Mouse (Mus musculus) layer of hippocampus, adult 8-10 months (tissue): ENCODE measurements around the gene U2af2. TPM values are rescaled to one million over a fixed set of nuclear protein-coding genes. Genes with fewer than 3 reads are reported as not detected.

Source experiments
- DNase-seq, 2 experiments: peaks; one replicate each; pipeline ENCODE4 v3.0.0; 2022; ENCODE audit warnings: low spot score in 2 of 2
- total RNA-seq, 4 experiments: library from RNA; stranded (reverse); gene quantifications; 2 replicates each; pipeline ENCODE4 v1.2.4; 2022

Gene U2af2
- total RNA-seq, 4 experiments from 2014 or later = 175 to 196 (median 179) TPM

DNA sequence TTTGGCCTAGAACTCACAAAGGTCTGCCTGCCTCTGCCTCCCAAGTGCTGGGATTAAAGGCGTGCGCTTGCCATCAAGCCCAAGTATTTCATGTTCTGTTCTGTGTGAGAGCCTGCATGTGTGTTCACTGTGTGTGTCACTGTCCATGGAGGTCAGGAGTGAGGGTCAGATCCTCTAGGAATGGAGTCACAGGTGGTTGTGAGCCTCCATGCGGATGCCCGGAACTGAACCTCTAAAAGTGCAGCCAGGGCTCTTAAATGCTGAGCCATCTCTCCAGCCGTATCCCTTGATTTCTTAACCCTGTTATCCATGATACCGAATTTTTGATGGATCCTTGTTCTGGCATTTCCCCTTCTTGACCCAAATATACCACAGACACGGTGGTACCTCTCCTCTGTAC is 24.9 kb upstream of the U2af2 start:
- DNase-seq = no peak

GRCm38 (mm10) chr7:5037467-5037866 is 24.5 kb upstream of the U2af2 start:
- DNase-seq = no peak

GRCm38 (mm10) chr7:5038109-5038732 is 23.7 kb upstream of the U2af2 start, which contains the start of gene Zfp784:
Zfp784 (minus strand) TSS chr7:5038446.
- DNase-seq = peak; percentile 84 to 92

DNA sequence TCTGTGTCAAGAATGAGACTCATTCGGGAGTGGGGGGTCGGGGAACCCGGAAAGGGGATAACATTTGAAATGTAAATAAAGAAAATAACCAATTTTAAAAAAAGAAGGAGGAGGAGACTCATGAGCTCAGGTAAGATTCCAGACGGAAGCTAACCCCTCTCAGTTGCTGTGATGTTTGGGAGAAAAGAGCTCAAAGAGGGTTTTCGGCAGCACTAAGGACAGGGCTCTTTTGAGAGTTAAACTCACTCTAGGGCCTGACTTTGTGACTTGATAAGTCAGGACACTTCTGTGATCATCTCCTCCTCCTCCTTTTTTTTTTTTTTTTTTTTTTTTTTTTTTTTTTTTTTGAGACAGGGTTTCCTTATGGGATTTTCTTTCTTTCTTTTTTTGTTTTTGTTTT is 23.0 kb upstream of the U2af2 start:
- DNase-seq = no peak

DNA sequence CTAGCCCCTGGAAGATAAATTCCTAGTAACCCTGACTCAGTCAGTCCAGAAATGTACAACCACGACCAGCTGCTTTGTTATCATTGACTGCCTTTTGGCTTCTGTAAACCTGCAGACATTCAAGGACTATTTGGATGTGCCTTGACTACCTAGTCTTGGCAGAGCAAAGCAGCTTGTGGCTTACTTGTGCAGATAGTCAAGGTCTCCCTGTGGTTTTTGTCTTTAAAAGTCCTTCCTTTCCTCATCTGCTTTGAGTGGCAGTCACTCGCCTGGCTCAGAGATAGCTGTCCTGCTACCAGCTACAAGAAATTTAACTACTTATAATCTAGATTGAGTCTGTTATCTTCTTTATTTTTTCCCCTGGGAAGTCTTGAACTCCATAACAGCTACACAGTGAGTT is 17.0 kb upstream of the U2af2 start:
- no peak for DNase-seq

GRCm38 (mm10) chr7:5046112-5046511 is 15.8 kb upstream of the U2af2 start:
- DNase-seq = no peak

GRCm38 (mm10) chr7:5047313-5047712 is 14.6 kb upstream of the U2af2 start:
- no peak for DNase-seq

DNA sequence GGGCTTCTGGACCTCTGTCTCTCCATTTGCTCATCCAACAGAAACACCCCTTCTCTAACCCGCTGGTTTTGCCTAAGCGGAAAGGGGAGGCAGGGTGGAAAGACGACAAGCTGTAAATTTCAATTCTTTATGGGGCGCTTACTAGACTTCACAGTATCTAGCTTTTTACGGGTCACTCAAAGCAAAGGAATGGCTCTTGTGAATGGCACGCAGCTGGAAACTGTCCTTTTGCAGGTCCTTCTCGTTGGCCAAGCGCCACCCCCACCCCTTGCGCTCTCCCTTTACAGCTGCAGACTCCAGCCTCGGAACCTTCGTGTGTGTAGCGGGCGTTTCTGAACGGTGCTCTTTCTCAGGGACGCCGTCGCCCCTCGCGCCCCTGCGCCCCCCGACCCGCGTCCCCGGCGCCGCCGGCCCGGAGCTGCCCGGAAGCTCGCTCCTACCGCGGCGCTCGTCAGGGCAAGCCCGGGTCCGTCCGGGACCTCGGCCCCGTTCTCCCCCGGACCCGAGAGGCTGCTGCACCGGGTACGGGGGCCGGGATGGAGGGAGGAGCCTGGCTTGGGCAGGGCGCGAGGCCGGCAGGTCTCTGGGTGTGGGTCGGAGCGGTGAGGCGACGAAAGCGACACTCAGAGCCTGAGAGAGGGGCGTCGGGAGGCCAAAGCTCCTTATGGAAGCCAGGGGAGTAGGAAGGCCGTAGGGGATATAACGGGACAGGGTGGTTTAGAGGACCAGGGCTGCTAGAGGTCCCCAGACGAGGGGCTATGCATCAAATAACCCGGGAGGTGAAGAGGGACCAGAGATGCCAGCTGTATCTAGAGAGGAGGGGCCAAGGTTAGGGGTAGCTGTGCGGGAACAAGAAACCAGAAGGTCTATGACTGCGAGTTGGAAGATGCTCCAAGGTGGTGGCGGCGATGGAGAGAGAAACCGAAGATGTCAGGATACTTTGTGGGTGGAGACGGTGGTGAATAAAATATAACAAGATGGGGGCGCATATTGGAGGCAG is 10.4 kb upstream of the U2af2 start, which contains the start of gene Zfp580:
TSS of gene Zfp580 (plus strand) at position 346 of the 1,000 bp plus-strand sequence.
- peak in 1 of 2 experiments; percentile 73 for DNase-seq

GRCm38 (mm10) chr7:5052438-5052837 is 9.5 kb upstream of the U2af2 start:
- DNase-seq = no peak

DNA sequence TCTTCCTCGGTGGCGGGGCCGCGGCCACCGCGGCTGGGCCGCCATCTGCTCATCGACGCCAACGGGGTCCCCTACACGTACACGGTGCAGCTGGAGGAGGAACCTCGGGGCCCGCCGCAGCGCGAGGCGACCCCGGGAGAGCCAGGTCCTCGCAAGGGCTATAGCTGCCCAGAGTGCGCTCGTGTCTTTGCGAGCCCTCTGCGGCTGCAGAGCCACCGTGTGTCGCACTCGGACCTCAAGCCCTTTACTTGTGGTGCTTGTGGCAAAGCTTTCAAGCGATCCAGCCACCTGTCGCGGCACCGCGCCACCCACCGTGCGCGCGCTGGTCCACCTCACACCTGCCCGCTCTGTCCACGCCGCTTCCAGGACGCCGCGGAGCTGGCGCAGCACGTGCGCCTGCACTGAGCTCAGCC is 9.0 kb upstream of the U2af2 start:
- DNase-seq = no peak

- peak in 1 of 2 experiments; percentile 55 for DNase-seq
Observed at GRCm38 (mm10) chr7:5053456-5054179, 8.3 kb upstream of the U2af2 start.

DNA sequence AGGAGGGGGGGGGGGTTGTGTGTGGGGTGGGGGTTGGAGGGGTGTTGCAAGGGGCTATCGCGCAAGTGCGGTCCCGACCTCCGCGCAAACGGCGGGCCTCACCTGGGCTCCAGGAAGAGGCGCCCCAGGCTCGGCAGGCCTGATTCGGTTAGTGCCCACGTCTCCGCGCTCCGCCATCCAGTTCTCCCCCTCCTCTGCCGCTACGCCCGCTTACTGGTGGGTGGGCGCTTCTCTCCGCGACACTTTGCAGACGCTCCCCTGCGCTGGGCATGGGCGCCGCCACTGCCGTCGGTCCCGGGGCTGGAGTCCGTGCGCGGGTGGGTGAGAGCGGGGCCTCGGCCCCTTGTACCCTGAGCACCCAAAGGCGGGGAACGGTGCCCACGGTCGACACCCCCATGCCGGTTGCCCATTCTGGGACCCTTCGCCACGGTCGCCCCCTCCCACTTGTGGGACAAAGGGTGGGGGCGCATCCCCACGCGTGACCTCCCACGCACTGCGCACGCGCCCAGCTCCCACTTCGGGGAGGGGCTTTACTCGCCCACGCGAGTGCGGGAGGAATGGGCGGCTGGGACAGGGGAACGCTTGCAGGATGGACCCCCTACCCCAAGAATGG is 5.2 kb upstream of the U2af2 start:
- DNase-seq = peak in 1 of 2 experiments; percentile 49

DNA sequence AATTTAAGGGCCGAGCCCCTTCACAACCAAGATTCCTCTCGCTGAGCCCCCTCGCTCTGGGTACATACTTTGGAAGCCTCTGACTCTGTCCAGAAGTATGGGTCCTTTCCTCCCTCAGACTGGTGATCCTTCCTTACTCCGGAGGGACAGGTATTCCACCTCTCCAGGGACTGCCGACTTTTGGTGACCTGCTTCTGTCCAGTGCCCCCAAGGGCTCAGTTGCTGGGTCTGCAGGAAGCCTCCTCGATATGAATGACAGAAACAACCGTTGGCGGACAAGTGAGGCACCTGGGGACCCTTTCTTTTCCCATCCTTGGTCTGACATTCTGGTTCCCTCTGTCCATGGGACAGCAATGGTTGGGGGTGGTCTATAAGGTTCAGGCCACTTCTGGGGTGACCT is 4.6 kb upstream of the U2af2 start:
- no peak for DNase-seq

- DNase-seq = no peak
Observed at GRCm38 (mm10) chr7:5057804-5058203, 4.1 kb upstream of the U2af2 start.

DNA sequence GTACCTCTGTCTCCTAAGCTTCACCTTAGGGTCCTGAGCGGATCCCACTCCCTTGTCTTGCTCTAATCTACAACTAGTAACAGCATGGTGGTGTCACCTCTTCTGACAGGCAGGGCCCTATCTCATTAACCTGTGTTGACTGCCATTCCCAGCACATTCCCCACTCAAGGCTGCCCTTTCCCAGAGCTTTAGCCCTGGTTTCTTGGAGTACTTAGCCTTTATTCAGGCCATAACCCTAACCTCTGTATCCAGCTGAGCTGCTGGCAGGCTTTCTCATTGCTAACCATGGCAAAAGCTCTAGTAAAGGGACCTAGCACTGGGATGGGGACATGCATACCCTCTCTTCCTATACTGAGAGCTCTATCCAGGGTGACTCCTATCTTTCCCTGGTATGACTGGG is 3.3 kb upstream of the U2af2 start:
- DNase-seq = no peak

- DNase-seq = no peak
Observed at GRCm38 (mm10) chr7:5059421-5059820, 2.5 kb upstream of the U2af2 start.

GRCm38 (mm10) chr7:5060239-5060731 is 1.7 kb upstream of the U2af2 start:
- peak in 1 of 2 experiments; percentile 76 for DNase-seq

DNA sequence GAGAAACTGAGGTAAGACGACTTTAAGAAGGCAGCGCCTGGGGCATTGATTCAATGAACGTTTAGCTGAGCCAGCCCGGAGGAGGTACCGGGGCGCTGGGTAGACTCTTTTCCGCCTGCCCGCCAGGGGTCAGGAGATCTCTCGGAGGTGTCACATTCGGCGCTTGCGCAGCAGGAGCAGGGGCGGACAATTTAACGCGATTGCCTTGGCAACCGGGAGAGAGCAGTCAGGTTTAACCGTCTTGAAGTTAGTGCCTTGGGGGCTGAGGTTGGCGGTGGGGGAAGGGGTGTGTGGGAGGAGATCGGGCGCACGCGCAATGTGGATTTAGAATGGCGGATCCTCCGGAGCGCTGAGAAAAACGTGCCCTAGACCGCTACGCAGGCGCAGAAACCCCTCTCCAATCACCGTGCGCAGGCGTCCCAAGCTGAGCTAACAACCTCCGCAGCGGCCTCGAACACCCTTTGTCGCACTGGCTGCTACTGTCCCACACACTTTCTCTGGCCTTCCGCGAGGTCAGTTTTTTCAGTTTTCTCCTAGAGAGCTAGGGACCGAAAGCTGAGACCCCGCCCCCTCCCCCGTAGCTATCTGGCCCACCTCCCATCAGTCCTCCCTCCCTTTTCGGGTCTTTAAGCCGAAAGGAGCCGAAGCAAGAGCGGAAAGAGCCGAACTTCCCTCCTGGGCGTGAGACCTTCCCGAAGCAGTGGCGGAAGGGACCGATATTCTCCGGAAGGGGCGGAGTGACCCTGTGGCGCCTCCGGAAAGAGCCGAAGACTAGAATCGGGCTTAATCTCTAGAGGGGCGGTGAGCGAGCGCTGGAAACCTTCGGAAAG is 784 bp upstream of the U2af2 start:
- peak; percentile 98 to 99 for DNase-seq

- DNase-seq = peak in 1 of 2 experiments; percentile 55
Observed at GRCm38 (mm10) chr7:5062360-5063001, 538 bp downstream of the U2af2 start.

- no peak for DNase-seq
Observed at GRCm38 (mm10) chr7:5064886-5065285, 2.9 kb downstream of the U2af2 start.
